Mouse (Mus musculus) CH12.LX (cell line): ENCODE results near the gene Dgkz. TPM values are rescaled to one million over a fixed set of nuclear protein-coding genes. Genes with fewer than 3 reads are reported as not detected.

Experiments used
- DNase-seq: peaks from one replicate; pipeline ENCODE4 v3.0.0-alpha.2; 2013; ENCODE audit errors: extremely low read depth
- H3K27ac ChIP-seq: 2 replicates; pipeline ENCODE4 v1.5.1; 2012; ENCODE audit warnings: low read depth, mild to moderate bottlenecking, control low read depth, moderate library complexity; ENCODE audit not compliant: insufficient read depth
- H3K27me3 ChIP-seq: replicated peaks from 2 replicates; pipeline ENCODE3; 2012; ENCODE audit warnings: inconsistent platforms
- H3K36me3 ChIP-seq, 2 experiments: replicated peaks in 1 of 2; 2 replicates each; pipeline versions ENCODE3 to v1.6.1; 2012; ENCODE audit warnings: inconsistent platforms in 1 of 2, low read length in 1 of 2, mild to moderate bottlenecking in 1 of 2, mixed read lengths in 1 of 2, moderate library complexity in 1 of 2; ENCODE audit not compliant: control insufficient read depth in 1 of 2, insufficient read depth in 1 of 2
- H3K4me1 ChIP-seq, 2 experiments: 2 replicates each; pipeline ENCODE4 v1.6.1; 2012; ENCODE audit warnings: inconsistent platforms in 1 of 2, moderate library complexity in 1 of 2; ENCODE audit not compliant: insufficient read depth in 2 of 2, control insufficient read depth in 1 of 2
- H3K4me2 ChIP-seq: 2 replicates; pipeline ENCODE4 v1.6.1; 2012; ENCODE audit warnings: low read depth, mild to moderate bottlenecking, control low read depth; ENCODE audit not compliant: poor library complexity, insufficient read depth, severe bottlenecking
- H3K4me3 ChIP-seq, 3 experiments: fragments of 150-350 bp in 1 of 3; sonication (generic) in 1 of 3; replicated peaks in 1 of 3; 2 replicates each; pipeline versions ENCODE3 to v1.5.1; 2011 to 2012; ENCODE audit warnings: low read depth in 2 of 3, low read length in 2 of 3, mild to moderate bottlenecking in 2 of 3, moderate library complexity in 2 of 3, control low read depth in 1 of 3, improper control_type of control experiment in 1 of 3, inconsistent platforms in 1 of 3, mixed read lengths in 1 of 3; ENCODE audit not compliant: poor library complexity in 1 of 3
- H3K79me2 ChIP-seq: replicated peaks from 2 replicates; pipeline ENCODE4 v1.6.1; 2012; ENCODE audit warnings: mild to moderate bottlenecking, moderate library complexity; ENCODE audit not compliant: control insufficient read depth, poor library complexity, insufficient read depth, severe bottlenecking; ENCODE audit errors: extremely low read depth
- H3K9ac ChIP-seq: 2 replicates; pipeline ENCODE4 v1.6.1; 2012; ENCODE audit warnings: low read depth, mild to moderate bottlenecking, control low read depth, moderate library complexity; ENCODE audit not compliant: insufficient read depth
- H3K9me3 ChIP-seq: replicated peaks from 2 replicates; pipeline ENCODE3; 2012; ENCODE audit warnings: low read length, inconsistent platforms, mixed read lengths
- BHLHE40 ChIP-seq: IDR thresholded peaks from 2 replicates; pipeline ENCODE4 v1.6.1; 2011; ENCODE audit warnings: mild to moderate bottlenecking, low read depth, low read length, improper control_type of control experiment
- CHD1 ChIP-seq: IDR thresholded peaks from 2 replicates; pipeline ENCODE4 v1.6.1; 2012; ENCODE audit warnings: low read depth, low read length, improper control_type of control experiment, inconsistent platforms
- CHD2 ChIP-seq: IDR thresholded peaks from 2 replicates; pipeline ENCODE4 v1.6.1; 2011; ENCODE audit warnings: low read length, improper control_type of control experiment
- E2F4 ChIP-seq: IDR thresholded peaks from 2 replicates; pipeline ENCODE4 v1.6.1; 2011; ENCODE audit warnings: low read depth, low read length, improper control_type of control experiment; ENCODE audit not compliant: insufficient replicate concordance
- ELF1 ChIP-seq: IDR thresholded peaks from 2 replicates; pipeline ENCODE4 v1.6.1; 2014; ENCODE audit warnings: low read depth, mild to moderate bottlenecking, inconsistent platforms, low read length, improper control_type of control experiment
- EP300 ChIP-seq: IDR thresholded peaks from 2 replicates; pipeline ENCODE4 v1.6.1; 2011; ENCODE audit warnings: low read length, improper control_type of control experiment
- ETS1 ChIP-seq: conservative IDR thresholded peaks from 2 replicates; pipeline ENCODE4 v1.6.1; 2012; ENCODE audit warnings: low read depth, mild to moderate bottlenecking, inconsistent platforms, low read length, improper control_type of control experiment, moderate library complexity
- GABPA ChIP-seq: IDR thresholded peaks from 2 replicates; pipeline ENCODE4 v1.6.1; 2012; ENCODE audit warnings: low read depth, low read length, improper control_type of control experiment, inconsistent platforms; ENCODE audit not compliant: insufficient replicate concordance
- IRF4 ChIP-seq: IDR thresholded peaks from 2 replicates; pipeline ENCODE4 v1.6.1; 2014; ENCODE audit warnings: low read depth, mild to moderate bottlenecking, inconsistent platforms, low read length, improper control_type of control experiment
- JUN ChIP-seq: IDR thresholded peaks from 2 replicates; pipeline ENCODE4 v1.6.1; 2011; ENCODE audit warnings: low read depth, mild to moderate bottlenecking, low read length, improper control_type of control experiment, moderate library complexity; ENCODE audit not compliant: insufficient read depth
- KAT2A ChIP-seq: IDR thresholded peaks from 2 replicates; pipeline ENCODE4 v1.6.1; 2012; ENCODE audit warnings: low read length, improper control_type of control experiment, inconsistent platforms; ENCODE audit not compliant: insufficient replicate concordance
- MAFK ChIP-seq: IDR thresholded peaks from 2 replicates; pipeline ENCODE4 v1.6.1; 2011; ENCODE audit warnings: low read length, improper control_type of control experiment; ENCODE audit not compliant: insufficient replicate concordance
- MAX ChIP-seq: IDR thresholded peaks from 2 replicates; pipeline ENCODE4 v1.6.1; 2011; ENCODE audit warnings: low read length, improper control_type of control experiment
- MAZ ChIP-seq: IDR thresholded peaks from 2 replicates; pipeline ENCODE4 v1.6.1; 2012; ENCODE audit warnings: low read depth, mild to moderate bottlenecking, inconsistent platforms, low read length, improper control_type of control experiment, moderate library complexity
- MEF2A ChIP-seq: IDR thresholded peaks from 2 replicates; pipeline ENCODE4 v1.6.1; 2014; ENCODE audit warnings: low read depth, mild to moderate bottlenecking, inconsistent platforms, low read length, improper control_type of control experiment, borderline replicate concordance
- MYC ChIP-seq: IDR thresholded peaks from 2 replicates; pipeline ENCODE4 v1.6.1; 2011; ENCODE audit warnings: low read depth, mild to moderate bottlenecking, improper control_type of control experiment, low read length
- NELFE ChIP-seq: IDR thresholded peaks from 2 replicates; pipeline ENCODE4 v1.6.1; 2011; ENCODE audit warnings: low read depth, low read length, improper control_type of control experiment
- NRF1 ChIP-seq: IDR thresholded peaks from 2 replicates; pipeline ENCODE4 v1.6.1; 2014; ENCODE audit warnings: low read depth, mild to moderate bottlenecking, inconsistent platforms, low read length, improper control_type of control experiment, moderate library complexity
- POLR2A ChIP-seq: IDR thresholded peaks from 2 replicates; pipeline ENCODE4 v1.6.1; 2011; ENCODE audit warnings: low read depth, mild to moderate bottlenecking, improper control_type of control experiment, low read length
- POLR2AphosphoS2 ChIP-seq: IDR thresholded peaks from 2 replicates; pipeline ENCODE4 v1.6.1; 2011; ENCODE audit warnings: low read depth, low read length, improper control_type of control experiment
- RAD21 ChIP-seq: IDR thresholded peaks from 2 replicates; pipeline ENCODE4 v1.6.1; 2011; ENCODE audit warnings: low read depth, mild to moderate bottlenecking, low read length, improper control_type of control experiment, moderate library complexity
- SMC3 ChIP-seq: IDR thresholded peaks from 2 replicates; pipeline ENCODE4 v1.6.1; 2011; ENCODE audit warnings: low read depth, low read length, improper control_type of control experiment
- TCF12 ChIP-seq: IDR thresholded peaks from 2 replicates; pipeline ENCODE4 v1.6.1; 2014; ENCODE audit warnings: low read depth, mild to moderate bottlenecking, inconsistent platforms, low read length, improper control_type of control experiment
- USF1 ChIP-seq: IDR thresholded peaks from 2 replicates; pipeline ENCODE4 v1.6.1; 2014; ENCODE audit warnings: low read depth, mild to moderate bottlenecking, inconsistent platforms, low read length, improper control_type of control experiment
- USF2 ChIP-seq: conservative IDR thresholded peaks from 2 replicates; pipeline ENCODE4 v1.6.1; 2011; ENCODE audit warnings: low read depth, low read length, improper control_type of control experiment
- ZC3H11A ChIP-seq: IDR thresholded peaks from 2 replicates; pipeline ENCODE4 v1.6.1; 2012; ENCODE audit warnings: low read depth, mild to moderate bottlenecking, inconsistent platforms, low read length, improper control_type of control experiment
- ZMIZ1 ChIP-seq: IDR thresholded peaks from 2 replicates; pipeline ENCODE4 v1.6.1; 2012; ENCODE audit warnings: low read depth, mild to moderate bottlenecking, inconsistent platforms, low read length, improper control_type of control experiment
- ZNF384 ChIP-seq: IDR thresholded peaks from 2 replicates; pipeline ENCODE4 v1.6.1; 2012; ENCODE audit warnings: low read depth, low read length, improper control_type of control experiment, inconsistent platforms
- dilution Hi-C: fragments of 300-500 bp; cut with MboI; formaldehyde crosslinking; loops from 2 replicates; pipeline ENCODE4 v1.14.3; 2020; ENCODE audit warnings: low sequenced_read_pairs; ENCODE audit not compliant: extremely low pct_unique_long_range_greater_than_20kb, extremely low pct_ligation_motif_present
- in situ Hi-C: fragments of 300-500 bp; cut with MboI; formaldehyde crosslinking; loops from 3 replicates; pipeline ENCODE4 v1.14.3; 2019; ENCODE audit warnings: low sequenced_read_pairs, low pct_ligation_motif_present, low pct_unique_long_range_greater_than_20kb, mixed read lengths
- polyA plus RNA-seq: library from polyadenylated mRNA; unstranded; fragments of >175 nt; gene quantifications from 2 replicates; pipeline ENCODE4 v1.2.1, GENCODE M21; 2012; ENCODE audit warnings: low read depth; ENCODE audit not compliant: insufficient read length
- total RNA-seq, 2 experiments: library from RNA; depleted of rRNA; stranded (reverse); fragments of 300-350 nt in 1 of 2; fragments of >200 nt in 1 of 2; gene quantifications; 2 replicates each; pipeline ENCODE4 v1.2.3; 2012 to 2014

Dgkz gene
- total and polyA plus RNA-seq, 3 experiments, result 38.6 to 60.2 (median 50.4) TPM

- no peak for DNase-seq
- no peak overlapping the region for H3K9ac ChIP-seq
- peaks cover 16% of the 10 kb centered on the region for H3K79me2 ChIP-seq
- dilution Hi-C loops, result no loop called here
- H3K9me3 ChIP-seq, result no peaks in the 10 kb centered on the region
- in situ Hi-C loops, result no loop called here
- peaks cover 32 to 75% of the 10 kb centered on the region in 2 experiments for H3K4me1 ChIP-seq
- TF ChIP-seq SMC3 (no peak), RAD21 (no peak), MAX (no peak), USF2 (no peak), ZMIZ1 (no peak), NELFE (no peak), NRF1 (no peak), CHD2 (no peak), CHD1 (no peak), MEF2A (no peak), ETS1 (no peak), ZC3H11A (no peak), MYC (no peak), EP300 (no peak), MAFK (no peak), KAT2A (no peak), POLR2A (no peak), MAZ (no peak)
- no peak overlapping the region; the same call in 1 of the 2 replicates for H3K4me2 ChIP-seq
- peak overlapping the region; percentile 3; the same call in 1 of the 2 replicates for H3K27ac ChIP-seq
- peaks cover 11 to 52% of the 10 kb centered on the region in 2 experiments for H3K36me3 ChIP-seq
- H3K4me3 ChIP-seq, result peak overlapping the region in 2 of 3 experiments; percentile 16 to 17
- H3K27me3 ChIP-seq, result no peaks in the 10 kb centered on the region
Measured at GRCm38 (mm10) chr2:91947397-91948150, 28.1 kb downstream of the Dgkz start.

- Histone ChIP-seq H3K9ac (no peak overlapping the region), H3K4me1 (peaks cover 32 to 71% of the 10 kb centered on the region in 2 experiments), H3K27ac (no peak overlapping the region), H3K79me2 (peaks cover 16% of the 10 kb centered on the region), H3K4me3 (no peak overlapping the region), H3K27me3 (no peaks in the 10 kb centered on the region), H3K4me2 (no peak overlapping the region), H3K9me3 (no peaks in the 10 kb centered on the region), H3K36me3 (peaks cover 16 to 59% of the 10 kb centered on the region in 2 experiments)
- TF ChIP-seq RAD21, result no peak
- TF ChIP-seq USF1, result no peak
- no peak for TF ChIP-seq TCF12
- no peak for TF ChIP-seq MEF2A
- TF ChIP-seq IRF4, result no peak
- TF ChIP-seq KAT2A, result no peak
- TF ChIP-seq MAFK, result no peak
- no peak for TF ChIP-seq JUN
- TF ChIP-seq BHLHE40, result no peak
- TF ChIP-seq ZNF384, result no peak
- TF ChIP-seq GABPA, result no peak
- TF ChIP-seq NRF1, result no peak
- TF ChIP-seq POLR2AphosphoS2, result no peak
- TF ChIP-seq E2F4, result no peak
- no peak for TF ChIP-seq ELF1
- TF ChIP-seq MAX, result no peak
- no peak for TF ChIP-seq CHD1
- TF ChIP-seq MYC, result no peak
- in situ Hi-C loops, result no loop called here
- no peak for DNase-seq
- dilution Hi-C loops, result no loop called here
Measured at GRCm38 (mm10) chr2:91946836-91947235, 28.8 kb downstream of the Dgkz start.
